Comparison of ENCODE assay signal across 24 mouse cellular contexts in the genomic region with DNA sequence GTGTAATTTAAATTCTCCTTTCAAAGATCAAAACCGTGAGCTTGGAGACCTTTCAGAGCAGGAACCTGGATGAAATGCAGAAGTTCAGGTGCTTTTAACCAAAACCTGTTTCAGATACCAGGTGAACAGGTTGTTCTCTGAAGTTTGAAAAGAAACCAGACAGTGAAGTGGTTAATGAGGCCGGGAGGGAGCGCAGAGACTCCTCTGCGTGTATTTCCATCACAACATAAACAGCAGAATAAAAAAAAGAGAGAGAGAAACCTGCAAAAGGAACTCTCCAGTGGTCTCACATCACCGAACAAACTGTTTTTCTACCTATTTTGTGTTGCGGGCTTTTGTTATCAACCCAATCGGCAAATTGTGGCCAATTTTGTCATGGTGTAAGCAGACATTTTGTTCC.
DNase-seq lines count a peak whose midpoint lies in the region; ATAC-seq lines count a peak whose summit lies in the region.
"Had no signal": no experiment of that assay in that cellular context is flagged by ENCODE, and none has a peak within 500 bp of the region (broad histone marks: within the 10 kb centered on the region; RNA-seq: fewer than 3 reads in every experiment).

No protein-coding gene starts in this region.

- peak; percentile 76 for DNase-seq in A20 (ENCODE audit: low read depth, low spot score)
- DNase-seq in splenic B cell, adult 2 months (ENCODE audit: low read depth, low spot score): peak; percentile 29
- no peak for DNase-seq in heart, adult 9 months (ENCODE audit: low spot score in 2 of 2)
- DNase-seq: adrenal gland, adult 2 months; adrenal gland, postnatal 14 days; B cell, adult 2 months; cerebellum, adult 11 months; cerebellum, adult 2 months; cerebellum, adult 9-11 months; cerebellum, postnatal 25 days; forebrain, postnatal 0 days; gastrocnemius, adult 2 months; gastrocnemius, postnatal 25 days; heart, adult 2 months had no signal

- no peaks in the 10 kb centered on the region for H3K36me3 ChIP-seq in splenic B cell, adult 2 months (ENCODE audit: control insufficient read depth, insufficient read depth, low read length, poor library complexity, severe bottlenecking)
- H3K36me3 ChIP-seq: embryonic facial prominence, embryonic 12.5 days; embryonic facial prominence, embryonic 15.5 days; hindbrain, embryonic 12.5 days; hindbrain, embryonic 15.5 days; intestine, embryonic 15.5 days had no signal

- ATAC-seq in CD4-positive, CD25-positive, alpha-beta regulatory T cell, adult 4 months: peak; percentile 4
- peak; percentile 6 for ATAC-seq in activated CD4-positive, CD25-positive, alpha-beta regulatory T cell, adult 4 months
- ATAC-seq in megakaryocyte progenitor cell, adult 5-6 weeks (replicated peaks; ENCODE audit: poor library complexity): no peak
- ATAC-seq in megakaryocyte-erythroid progenitor cell, adult 5-6 weeks (replicated peaks; ENCODE audit: low FRiP score, low TSS enrichment, poor library complexity, severe bottlenecking): no peak
- ATAC-seq: forebrain, embryonic 14.5 days; forebrain, postnatal 0 days; intestine, embryonic 15.5 days had no signal

- H3K27me3 ChIP-seq in splenic B cell, adult 2 months (ENCODE audit: control insufficient read depth, insufficient read depth, low read length, poor library complexity, severe bottlenecking): no peaks in the 10 kb centered on the region
- H3K27me3 ChIP-seq: embryonic facial prominence, embryonic 12.5 days; embryonic facial prominence, embryonic 15.5 days; hindbrain, embryonic 12.5 days; hindbrain, embryonic 15.5 days; intestine, embryonic 15.5 days had no signal

Comparison
In these comparisons a context has a peak if more than half of its experiments do, and no peak if none do; other contexts are left out.
1. DNase-seq: peak in A20 (single experiment) and splenic B cell, adult 2 months (single experiment); none in heart, adult 9 months (0 of 2).
2. ATAC-seq: peak in CD4-positive, CD25-positive, alpha-beta regulatory T cell, adult 4 months (single experiment) and activated CD4-positive, CD25-positive, alpha-beta regulatory T cell, adult 4 months (single experiment); none in megakaryocyte progenitor cell, adult 5-6 weeks (single experiment) and megakaryocyte-erythroid progenitor cell, adult 5-6 weeks (single experiment).